Mouse (Mus musculus) adrenal gland (tissue): Measurements from ENCODE around the gene Zfp385b.
"Not testable (repeated sequence)": the region's sequence is repeated elsewhere in the genome, so short reads cannot be mapped to it uniquely, and the experiment has no call there.

ENCODE experiments used
- intact Hi-C: fragments of 180-260 bp; cut with DNase I; formaldehyde crosslinking; loops from one replicate; pipeline ENCODE4 v1.15.1; 2025

Gene Zfp385b

DNA sequence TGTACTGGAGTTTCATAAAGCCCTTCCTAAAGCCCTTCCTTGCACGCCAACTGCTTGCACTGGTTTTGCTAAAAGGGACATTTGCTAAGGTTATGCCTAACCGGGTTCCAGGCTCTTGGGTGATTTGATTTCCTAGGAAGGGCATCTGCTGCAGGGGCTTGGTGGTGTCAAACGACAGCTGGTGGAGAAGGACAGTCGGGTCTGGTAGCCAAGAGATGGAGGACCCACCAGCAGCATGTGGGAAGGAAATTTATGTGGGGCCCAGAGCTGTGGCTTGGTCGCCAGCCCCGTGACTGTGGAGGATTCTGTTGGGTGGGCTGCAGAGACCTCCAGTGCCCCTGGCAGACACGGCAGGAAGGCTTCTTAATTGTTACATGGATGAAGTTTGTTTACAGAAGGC lies 348.7 kb downstream of the Zfp385b start:
- intact Hi-C loops, result no loop called here

DNA sequence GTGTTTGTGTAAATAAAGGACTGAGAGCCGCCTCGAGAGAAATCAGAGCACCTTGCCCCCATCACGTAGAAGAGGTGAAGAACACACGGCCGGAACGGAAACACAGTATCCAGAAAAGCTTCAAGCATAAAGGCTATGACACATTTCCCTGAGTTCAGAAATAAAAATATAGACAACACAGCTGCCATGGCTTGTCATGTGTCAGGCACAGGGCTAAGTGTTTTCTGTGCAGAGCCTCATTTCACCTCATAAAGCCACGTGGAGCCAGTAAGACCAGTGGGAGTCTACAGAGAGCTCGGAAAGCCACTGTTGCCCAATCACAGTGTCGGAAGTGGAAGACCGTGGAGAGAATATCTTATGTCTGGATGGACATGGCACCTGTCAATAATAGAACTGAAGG lies 358.0 kb downstream of the Zfp385b start:
- intact Hi-C loops, result no loop called here

DNA sequence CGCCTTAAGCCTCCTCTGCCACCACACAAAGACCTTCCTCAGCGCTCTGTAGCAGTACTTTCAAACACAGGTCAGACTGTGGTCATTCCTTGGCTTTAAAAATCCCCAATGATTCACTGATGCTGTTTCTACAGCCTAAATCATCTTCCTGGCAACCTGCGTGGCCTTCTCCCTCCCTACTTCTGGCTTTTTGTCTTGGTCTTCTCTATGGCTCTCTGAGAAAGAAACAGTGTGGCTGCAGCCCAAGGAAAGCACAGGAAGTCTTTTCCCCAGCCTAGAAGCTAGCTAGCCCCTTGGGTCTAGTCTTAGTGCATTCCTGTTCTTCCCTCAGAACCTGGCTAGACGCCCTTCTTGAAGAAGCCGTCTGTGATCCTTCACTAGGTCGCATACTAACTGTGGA lies 359.4 kb downstream of the Zfp385b start:
- intact Hi-C loops, result no loop called here

DNA sequence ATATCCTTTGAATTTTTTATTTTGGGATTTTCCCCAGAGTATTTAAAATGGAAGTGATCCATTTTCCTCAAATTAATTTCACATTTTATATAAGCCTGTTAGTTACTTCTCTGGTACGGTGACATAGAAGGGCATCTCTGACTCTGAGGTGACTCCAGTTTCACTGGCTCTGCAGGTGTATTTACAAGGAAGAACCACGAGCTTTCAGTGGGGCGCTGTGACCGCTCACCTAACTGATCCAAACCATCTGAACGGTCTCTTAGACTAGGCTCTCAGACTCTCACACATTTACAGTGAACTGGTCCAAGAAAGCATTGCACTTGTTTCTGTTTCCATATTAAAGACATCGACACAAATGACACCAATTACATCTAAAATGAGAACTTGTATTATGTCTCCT lies 361.0 kb downstream of the Zfp385b start:
- intact Hi-C loops, result no loop called here

DNA sequence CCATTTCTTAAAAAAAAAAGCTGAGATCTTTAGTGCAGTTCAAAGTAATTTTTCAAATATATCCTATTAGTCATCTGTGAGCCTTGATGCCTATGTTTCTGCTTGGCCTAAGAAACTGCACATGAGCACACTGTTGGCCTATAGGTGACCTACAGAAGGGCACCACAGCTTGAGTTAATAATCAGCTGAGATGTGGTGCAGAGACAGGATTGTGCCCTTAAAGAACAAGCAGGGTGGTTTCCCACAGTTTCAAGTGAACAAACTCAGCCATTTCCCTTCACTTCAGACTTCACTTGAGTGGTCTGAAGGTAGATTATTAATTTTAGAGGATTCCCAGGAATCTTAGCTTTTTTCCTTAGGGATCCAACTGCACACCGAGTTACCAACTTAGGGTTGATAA lies 362.3 kb downstream of the Zfp385b start:
- intact Hi-C loops, result loop anchor here (2.0 kb wide), 1 partner anchor 252 kb away; no protein-coding TSS in a partner anchor

DNA sequence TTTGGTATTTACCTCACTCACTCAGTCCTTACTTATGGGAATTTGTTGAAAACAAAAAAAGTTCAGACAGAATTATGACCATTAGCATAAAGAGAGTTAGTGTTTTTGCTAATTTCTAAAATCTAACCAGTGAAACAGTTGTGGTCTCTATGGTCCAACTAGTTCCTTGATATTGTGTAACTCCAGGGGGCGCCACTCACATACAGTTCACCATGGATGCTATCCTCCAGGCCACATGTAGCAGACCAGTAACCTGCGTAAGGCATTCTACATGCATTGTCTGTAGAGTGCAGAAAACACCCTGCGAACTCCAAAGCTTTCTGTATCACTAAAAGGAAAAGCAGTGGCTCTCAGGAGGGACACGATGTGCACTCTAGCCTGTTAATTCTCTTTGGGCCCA lies 362.8 kb downstream of the Zfp385b start:
- intact Hi-C loops, result loop anchor here (2.0 kb wide), 1 partner anchor 252 kb away; no protein-coding TSS in a partner anchor

DNA sequence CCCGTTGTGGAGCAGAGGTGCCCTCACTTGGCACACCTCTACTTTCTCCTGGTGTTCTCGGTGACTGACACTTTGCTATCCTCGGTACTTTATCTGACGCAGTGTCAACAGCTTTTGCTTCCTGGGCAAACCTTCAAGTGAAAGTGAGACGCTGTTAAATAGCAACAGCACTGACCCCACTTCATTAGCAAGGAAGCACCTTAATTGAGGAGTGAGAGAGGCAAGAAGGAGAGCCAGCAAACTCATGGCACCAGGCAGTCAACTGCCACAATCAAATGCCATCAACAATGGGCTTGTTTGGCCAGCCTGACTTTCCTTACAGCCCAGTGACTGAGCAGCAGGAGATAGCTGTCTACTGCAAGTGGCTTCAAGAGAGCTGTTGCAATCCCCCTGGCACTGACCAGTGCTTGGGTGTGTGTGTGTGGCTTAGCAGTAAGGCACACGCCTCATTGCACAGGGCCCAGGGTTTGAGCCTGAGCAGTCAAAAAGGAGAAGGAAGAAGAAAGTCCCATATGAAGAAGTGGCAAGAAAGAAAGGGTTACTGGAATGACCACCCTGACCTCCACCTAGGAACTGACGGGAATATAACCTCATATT lies 365.0 kb downstream of the Zfp385b start:
- intact Hi-C loops, result loop anchor here (2.0 kb wide), 1 partner anchor 66 kb away; no protein-coding TSS in a partner anchor

DNA sequence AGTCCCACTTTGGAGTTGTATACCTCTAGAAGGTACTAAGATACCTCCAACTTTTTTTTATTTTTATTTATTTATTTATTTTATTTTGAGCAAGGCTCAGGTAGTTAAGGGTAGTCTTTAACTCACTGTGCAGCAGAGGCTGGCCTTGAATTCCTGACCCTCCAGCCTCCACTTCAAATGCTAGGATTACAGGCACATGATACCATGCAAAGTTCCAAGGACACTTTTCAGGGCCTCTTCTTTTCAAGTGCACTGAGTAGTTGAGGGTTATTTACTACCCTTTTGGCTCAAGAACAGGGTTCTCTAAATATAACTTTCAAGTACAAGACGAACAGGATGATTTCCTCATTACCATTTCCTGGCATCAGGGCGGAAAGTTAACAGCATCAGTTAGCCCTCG lies 365.7 kb downstream of the Zfp385b start:
- intact Hi-C loops, result loop anchor here (2.0 kb wide), 1 partner anchor 65 kb away; no protein-coding TSS in a partner anchor

DNA sequence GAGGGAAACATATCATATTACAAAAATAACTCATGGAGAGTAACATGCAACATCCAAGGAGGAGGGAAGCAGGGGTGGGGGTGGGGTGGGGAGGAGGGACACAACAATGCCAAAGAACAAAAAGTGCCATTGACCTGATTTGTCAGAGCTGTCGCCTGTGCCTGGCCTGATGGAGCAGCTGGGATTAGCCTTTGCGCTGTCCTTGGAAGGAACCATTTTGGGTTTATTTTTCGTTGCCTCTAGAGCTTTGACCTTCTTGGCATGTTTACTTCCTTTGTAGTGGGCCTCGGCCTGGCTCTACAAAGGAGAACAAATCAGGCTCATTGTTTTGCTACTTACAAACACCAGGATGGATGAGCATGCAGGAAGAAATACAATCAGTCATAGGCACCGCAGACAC lies 369.4 kb downstream of the Zfp385b start:
- intact Hi-C loops, result not testable (repeated sequence)

DNA sequence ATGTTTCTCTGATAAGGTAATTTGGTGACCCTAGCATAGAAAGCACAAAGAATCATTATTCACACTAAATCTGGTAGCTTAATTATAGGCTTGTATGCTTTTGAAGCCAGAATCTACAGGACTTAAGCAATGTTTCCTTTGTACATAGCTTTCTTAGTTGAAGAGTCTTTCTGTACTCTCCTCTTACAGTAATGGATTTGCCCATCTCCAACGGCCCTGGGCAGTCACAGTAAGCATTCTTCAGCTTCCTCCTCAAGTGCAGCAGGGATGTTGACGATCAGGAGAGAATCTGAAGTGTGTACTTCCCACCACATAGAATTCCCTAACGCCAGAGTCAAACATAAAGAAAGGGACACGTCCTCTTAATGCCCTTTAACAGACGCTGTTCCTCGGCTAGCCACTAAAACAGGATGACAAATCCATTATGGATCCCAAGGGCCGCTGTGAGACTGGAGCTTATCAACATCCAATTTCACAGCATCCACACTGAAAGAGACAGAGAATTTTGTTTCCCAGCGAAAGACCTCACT lies 370.4 kb downstream of the Zfp385b start:
- intact Hi-C loops, result no loop called here

DNA sequence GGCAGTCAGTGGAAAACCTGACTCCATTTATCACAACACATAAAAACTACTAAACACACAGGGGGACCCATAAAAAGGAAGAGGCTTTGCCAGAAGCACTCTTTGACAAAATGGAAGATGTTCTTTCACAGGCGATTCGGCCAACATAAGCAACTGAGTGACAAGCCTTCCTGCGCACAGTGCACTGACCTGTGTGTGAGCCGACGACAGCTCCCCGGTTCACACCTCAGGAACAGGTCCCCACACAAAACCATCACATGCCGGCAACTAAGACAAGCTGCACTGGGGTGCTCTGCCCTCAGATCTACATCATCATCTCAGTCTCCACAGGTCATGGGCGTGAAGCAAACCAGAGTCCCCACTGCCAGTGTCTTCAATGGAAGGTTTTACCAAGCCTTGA lies 375.2 kb downstream of the Zfp385b start:
- intact Hi-C loops, result no loop called here

DNA sequence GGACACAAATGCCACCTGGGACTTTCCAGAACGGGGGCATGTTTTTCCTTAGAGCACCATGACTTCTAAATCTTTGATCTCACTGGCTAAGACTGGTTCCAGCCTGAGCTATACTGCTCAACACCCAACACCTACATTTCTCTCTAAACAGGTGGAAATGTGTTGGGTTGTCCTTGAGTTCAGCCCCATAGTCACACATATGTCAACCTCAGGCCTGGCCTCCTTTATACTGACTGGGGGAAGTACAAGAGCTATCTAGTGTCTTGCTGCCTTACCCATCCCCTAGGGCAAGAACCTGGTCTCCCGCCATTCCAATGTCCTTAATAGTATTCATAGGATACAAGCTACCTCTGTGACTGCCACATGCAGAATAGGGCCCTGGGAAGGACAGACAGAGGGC lies 378.8 kb downstream of the Zfp385b start:
- intact Hi-C loops, result no loop called here

DNA sequence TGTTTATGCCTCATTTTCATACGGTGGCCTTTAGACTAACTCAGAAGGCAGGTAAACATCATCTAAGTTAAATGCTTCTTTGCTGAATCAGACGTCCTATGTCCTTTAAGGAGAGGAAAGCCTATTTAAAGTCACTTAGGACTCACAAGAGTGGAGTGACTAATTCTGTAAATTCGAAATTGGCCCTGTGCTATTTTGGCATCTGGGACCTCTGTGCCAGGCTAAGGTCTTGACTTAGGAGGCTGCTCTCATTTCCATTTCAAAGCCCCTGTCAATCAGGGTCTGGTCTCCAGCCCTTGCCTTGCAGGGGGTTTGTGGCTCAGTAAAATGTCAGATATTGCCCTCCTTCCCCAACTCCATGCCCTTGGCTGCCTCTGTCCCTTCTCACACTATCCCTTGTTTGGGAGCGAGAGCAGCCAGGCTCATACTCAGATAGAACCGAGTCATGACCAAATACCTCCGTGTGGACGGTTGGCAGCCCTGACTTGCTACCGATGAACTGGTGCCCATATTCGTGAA lies 383.1 kb downstream of the Zfp385b start:
- intact Hi-C loops, result no loop called here

DNA sequence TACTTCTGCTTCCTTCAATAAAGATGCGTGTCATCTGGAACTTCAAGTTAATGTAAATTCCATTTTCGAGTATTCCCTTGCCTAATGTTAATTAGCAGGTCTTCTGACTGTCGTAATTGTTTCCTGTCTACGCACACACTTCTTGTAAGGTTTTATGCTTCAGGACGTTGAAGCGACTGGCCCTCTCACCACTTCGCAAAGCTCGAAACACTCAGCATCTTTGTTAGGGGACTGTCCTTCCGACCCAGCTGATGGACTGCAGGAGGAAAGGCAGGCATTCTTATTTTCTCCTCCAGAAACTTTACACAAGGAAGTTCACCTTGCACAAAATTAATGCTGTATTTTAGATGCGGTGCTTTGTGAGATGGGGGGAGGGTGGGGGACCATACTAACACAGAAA lies 400.0 kb downstream of the Zfp385b start:
- intact Hi-C loops, result no loop called here

DNA sequence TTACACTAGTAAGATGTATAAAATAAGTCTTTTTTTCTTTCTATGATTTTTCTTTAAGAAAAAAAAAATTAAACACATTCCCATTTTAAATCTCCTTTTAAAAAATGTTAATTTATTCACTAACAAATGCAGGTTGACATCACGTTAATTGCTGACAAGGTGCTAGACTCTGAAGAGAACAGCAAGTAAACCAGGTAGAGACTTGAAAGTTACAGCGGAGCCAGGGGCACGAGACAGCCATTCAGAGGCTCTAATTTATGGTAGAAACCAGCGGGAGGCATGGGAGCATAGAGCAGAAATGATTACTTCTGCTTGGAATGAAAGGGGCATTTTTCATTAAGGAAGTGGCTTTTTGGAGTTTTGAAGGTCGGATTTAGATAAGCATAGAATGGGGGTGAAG lies 401.4 kb downstream of the Zfp385b start:
- intact Hi-C loops, result no loop called here

DNA sequence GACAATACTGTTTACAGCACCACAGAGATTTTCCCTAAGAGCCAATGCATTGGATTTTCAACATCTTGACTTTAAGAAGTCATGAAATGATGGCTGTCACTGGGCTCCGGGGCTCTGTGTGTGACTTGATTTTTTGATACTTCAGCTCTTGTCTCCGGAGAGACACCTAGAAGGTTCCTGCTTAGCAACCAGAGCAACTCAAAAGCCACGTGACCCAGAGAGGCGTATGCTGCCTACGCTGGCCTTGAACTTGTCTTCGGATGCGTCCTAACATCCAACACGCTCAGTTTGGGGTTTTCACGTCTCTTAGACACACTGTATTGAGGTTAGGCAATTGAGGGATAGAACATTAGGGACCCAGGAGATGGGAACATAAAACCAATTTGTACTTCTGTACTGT lies 407.3 kb downstream of the Zfp385b start:
- intact Hi-C loops, result no loop called here

DNA sequence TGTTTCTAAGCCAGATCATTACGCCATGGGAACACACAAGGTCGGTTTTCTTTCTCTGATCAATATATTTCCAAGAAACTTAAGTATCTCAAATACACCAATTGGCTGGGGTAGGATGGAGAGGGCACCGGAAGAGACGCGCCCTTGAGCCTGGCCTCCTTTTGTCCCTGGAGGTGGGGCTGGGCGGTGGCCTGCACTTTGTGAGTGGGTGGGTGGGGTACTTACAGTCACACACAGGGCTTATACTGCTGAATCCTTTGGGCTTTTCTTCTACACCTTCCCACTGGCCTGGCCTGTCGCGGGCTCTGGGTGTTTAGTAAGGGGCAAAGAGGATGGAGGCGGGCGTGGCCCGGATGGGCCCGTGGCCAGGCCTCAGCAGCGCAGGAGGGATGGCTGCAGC lies 407.8 kb downstream of the Zfp385b start:
- intact Hi-C loops, result no loop called here

DNA sequence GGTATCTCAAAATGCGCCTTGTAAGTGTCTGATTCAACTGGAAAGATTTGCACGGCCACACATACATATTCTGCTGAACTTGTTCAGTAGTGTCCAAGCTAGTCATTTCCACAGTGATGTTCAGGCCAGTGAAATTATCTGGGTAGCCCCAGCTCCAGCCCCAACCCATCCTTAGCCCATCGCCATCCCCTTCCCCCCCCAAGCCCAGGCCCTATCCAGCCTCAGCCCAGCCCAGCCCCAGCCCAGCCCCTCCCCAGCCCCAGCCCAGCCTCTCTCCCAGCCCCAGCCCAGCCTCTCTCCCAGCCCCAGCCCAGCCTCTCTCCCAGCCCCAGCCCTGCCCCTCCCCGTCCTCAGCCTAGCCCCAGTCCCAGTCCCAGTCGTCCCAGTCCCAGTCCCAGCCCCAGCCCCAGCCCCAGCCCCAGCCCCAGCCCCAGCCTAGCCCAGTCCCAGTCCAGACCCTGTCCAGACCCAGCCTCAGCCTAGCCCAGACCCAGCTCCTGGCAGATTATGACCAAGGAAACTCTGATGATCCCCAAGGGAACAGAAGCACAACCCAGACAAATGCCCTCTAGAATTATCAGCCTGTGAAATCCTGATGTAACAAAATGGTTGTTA lies 409.8 kb downstream of the Zfp385b start:
- intact Hi-C loops, result no loop called here

DNA sequence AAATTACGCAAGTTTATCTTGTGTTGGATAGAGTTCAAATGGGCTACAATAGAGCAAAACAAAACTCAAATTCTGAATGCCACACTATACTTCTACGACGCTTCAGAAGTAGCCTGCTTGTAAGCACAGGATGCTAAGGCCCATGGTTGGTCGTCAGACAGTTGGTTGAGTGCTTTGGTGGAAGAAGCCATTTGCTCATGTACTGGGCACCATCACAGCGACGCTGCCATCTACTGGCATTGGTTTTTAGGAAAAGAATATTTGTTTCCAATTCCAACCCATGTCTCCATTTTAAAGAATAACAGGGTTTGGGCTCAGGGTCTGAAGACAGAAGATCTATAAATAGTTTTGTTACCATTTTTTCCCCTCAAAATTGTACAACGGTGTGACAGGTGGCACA lies 410.5 kb downstream of the Zfp385b start:
- intact Hi-C loops, result no loop called here

DNA sequence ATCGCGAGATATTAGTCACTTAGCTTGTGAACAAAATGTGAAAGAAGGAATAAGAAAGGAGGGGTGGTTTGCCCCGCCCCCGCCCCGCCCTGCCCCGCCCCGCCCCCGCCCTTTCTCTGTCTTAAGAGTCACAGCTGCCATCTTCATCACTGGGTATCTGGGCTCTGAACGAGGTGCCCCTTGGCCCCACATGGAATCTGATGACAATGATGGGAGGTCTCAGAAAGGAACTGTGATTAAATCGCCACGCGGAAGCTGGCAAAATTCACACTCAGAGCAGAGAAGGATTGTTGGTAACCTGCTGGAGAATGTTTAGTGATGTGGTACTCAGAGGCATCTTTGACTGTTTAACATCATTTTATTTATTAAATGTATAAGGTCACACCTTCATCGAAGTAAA lies 417.1 kb downstream of the Zfp385b start:
- intact Hi-C loops, result no loop called here

DNA sequence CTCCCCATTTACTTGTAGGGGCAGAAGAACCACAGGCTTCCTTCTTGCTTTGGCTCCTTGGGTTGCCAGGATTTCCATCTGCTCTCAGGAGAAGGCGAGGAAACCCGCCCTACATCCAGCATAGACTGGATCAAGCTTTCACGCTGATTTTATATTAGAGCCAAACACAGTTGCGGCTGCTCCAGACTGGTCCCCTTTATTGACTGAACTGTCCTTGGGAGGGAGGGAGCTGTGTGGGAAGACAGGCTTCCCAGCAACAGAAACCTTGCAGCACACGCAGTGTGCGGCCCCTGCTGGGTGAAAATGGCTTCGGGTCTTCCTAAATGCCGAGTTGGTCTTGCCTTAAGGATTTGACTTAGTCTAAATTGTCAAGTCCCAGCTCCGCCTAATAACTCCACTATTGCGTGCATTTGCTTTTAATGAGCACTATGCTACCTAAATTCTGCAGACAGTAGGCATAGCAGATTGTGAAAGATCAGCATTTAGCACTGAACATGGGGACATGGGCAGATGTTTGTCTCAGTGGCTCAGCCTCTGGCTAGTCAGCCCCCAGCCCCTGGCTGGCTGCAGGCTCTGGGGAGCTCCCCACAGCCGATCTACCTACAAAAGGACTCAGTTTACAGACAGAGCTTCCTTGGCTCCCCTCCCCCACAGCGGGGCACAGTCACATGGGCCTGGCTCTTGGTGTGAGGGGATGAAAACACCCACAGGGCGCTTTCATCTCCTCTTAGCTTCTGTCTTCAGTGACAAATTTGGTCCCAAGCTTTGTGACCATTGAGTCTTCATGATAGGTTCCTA lies 417.8 kb downstream of the Zfp385b start:
- intact Hi-C loops, result no loop called here

DNA sequence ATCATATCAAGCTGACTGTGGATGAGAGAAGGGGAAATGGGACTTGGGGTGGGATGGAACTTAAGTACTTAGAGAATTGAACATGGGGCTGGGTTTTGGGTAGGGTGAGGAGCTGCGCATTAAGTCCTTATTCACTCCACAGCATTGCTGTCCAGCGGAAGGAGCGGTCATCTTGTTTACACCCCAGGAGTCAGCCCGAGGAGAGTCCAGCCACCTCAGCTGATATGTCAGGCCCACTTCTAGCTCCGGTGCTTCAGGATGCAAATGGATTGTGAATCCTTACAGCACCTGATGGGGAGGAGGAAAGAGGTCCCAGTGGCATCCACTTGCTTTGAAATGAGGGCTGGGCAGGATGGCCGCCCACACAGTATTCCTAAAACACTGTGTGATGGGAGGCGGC lies 425.6 kb downstream of the Zfp385b start:
- intact Hi-C loops, result no loop called here
